Mouse (Mus musculus) Muller cell, postnatal 12 days (primary cell): ENCODE measurements at regions not wholly inside any gene's neighbourhood (a gene's known extent, or its start where the extent isn't known, plus 50 kb on each side); places are given as distances from the start of the nearest gene placed in this dataset.
A peak's percentile ranks its signal among the peaks of the same experiment; 100 is the strongest.

Experiments used
- DNase-seq: peaks from one replicate; pipeline ENCODE4 v3.0.0-alpha.2; 2015; ENCODE audit errors: inconsistent ontology term

GRCm38 (mm10) chr2:79135986-79136385, 119.2 kb upstream of the Itga4 start:
- DNase-seq = no peak

GRCm38 (mm10) chr2:79136619-79137458, 118.4 kb upstream of the Itga4 start:
- DNase-seq = no peak

DNA sequence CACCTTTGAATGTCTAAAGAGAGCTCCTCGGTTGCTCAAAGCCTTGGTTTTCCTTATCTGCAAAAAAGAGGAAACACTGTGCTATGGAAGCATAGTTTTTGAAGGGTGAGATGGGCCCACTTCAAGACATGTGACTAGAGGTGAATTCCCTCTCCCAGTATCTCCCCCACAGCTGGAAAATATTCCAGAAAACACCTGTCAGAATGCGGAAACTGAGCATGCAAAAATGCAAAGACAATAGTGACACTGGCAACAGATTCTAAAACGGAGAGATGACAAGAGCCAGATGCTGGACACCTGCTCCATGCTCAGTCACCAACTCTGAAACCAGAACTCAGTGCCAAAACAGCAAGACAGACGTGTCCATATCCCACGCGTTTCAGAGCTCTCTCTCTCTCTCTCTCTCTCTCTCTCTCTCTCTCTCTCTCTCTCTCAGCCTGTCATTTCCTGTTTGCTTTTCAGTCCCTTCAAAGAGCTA, 117.5 kb upstream of the Itga4 start:
- DNase-seq = no peak

- no peak for DNase-seq
Observed at GRCm38 (mm10) chr2:79138368-79139109, 116.7 kb upstream of the Itga4 start.

- DNase-seq = no peak
Observed at GRCm38 (mm10) chr2:79141961-79142360, 113.3 kb upstream of the Itga4 start.

DNA sequence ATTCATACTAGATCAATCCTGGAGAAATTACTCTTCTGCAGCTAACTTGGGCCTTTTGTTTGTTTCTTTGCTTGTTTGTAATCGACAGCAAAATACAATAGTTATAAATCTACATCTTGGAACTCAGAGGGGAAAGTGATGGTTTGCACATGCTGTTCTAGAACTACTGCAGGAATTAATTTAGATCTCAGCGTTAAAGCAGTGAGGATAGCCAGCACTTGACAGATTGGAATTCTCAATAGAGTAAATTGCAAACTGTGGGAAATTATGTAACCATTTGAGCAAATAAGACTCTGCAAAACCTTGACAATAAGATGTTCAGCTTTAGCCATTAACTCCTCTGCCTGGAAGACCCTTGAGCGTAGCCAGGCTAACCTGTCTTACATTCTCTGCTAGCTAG, 112.0 kb upstream of the Itga4 start:
- no peak for DNase-seq

- DNase-seq = no peak
Observed at GRCm38 (mm10) chr2:79145897-79146296, 109.3 kb upstream of the Itga4 start.

GRCm38 (mm10) chr2:79146563-79146962, 108.7 kb upstream of the Itga4 start:
- no peak for DNase-seq

GRCm38 (mm10) chr2:79149012-79149698, 106.1 kb upstream of the Itga4 start:
- peak; percentile 59 for DNase-seq

- DNase-seq = no peak
Observed at GRCm38 (mm10) chr2:79151610-79152009, 103.6 kb upstream of the Itga4 start.

DNA sequence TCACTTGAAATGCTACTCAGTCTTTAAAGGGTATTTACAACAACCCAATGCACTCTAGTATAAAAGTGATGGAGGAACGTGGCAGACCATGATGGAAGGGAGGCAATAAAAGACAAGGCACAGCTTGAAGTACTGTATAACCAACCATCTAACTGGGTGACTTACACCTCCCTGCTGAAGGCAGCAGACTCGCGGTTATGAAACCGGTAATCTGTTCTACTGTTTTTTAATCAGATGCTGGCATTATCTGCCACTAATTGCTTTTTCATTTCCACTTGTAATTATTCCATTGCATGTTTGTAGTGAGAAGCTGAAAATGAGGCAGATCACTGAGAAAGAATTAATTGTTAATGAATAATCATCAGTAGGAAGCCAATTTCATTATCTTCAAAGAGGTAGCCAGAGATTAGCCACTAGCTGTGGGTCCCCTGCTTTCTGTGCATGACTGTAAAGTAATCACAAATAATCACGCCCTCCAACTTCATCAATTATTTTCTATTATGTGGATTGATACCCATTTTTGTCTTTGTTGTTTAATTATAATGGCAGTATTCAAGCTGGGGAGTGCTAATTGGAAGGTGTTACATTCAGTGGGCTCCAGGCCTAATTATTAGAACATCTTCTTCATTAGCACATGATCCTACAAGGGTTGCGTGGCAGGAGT, 103.1 kb upstream of the Itga4 start:
- peak; percentile 60 for DNase-seq

GRCm38 (mm10) chr2:79152695-79153057, 102.5 kb upstream of the Itga4 start:
- DNase-seq = no peak

GRCm38 (mm10) chr2:79153070-79153469, 102.2 kb upstream of the Itga4 start:
- DNase-seq = no peak

GRCm38 (mm10) chr2:79158450-79159055, 96.7 kb upstream of the Itga4 start:
- DNase-seq = no peak

GRCm38 (mm10) chr2:79159336-79159735, 95.9 kb upstream of the Itga4 start:
- no peak for DNase-seq

DNA sequence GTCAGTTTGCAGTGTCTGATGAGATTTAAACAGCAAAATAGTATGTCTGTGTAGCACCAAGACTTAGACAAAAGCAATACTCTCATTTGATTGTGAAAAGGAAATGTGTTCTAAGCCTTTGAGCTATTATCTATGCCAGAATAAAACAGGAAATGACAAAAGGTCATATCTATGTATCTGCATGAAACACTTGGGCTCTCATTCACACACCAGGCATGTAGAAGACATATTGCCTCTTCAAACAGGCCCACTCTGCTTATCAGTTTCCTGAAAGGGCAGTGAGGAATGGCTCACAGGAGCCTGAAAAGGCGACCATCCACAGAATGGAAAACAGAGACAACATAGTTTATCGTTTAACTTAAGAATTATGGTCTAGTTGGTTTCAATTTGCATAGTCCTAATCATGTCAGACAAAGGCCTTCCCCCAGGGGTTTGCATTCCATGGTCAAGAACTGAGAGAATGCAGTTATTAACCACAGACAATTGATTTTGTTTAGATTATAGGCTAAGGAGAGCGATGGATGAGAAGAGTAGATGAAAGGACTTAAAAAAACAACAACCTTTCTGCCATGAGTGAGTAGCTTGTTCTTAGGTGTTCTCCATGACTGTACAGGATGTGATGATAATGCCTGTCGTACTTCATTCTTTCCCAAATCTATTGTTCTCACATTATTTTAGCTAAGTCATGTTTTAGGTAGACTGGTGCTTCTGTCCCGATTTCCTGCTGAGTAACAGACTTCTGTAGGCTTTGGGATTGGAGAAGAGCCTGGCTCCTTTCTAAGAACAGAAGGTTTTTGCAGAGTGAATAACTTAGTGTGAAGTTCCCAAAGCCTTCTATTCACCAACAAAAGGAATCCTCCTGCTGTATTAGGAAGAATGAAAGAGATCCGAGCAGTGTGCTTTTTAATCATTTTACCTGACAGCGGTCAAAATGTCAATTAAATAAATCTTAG, 82.0 kb upstream of the Itga4 start:
- DNase-seq = peak; percentile 63

- no peak for DNase-seq
Observed at GRCm38 (mm10) chr2:79174282-79174681, 80.9 kb upstream of the Itga4 start.

- no peak for DNase-seq
Observed at GRCm38 (mm10) chr2:79180782-79181181, 74.4 kb upstream of the Itga4 start.

GRCm38 (mm10) chr2:79183034-79183630, 72.1 kb upstream of the Itga4 start:
- no peak for DNase-seq
